Mouse (Mus musculus): ENCODE data around the gene Fxyd5.

DNA sequence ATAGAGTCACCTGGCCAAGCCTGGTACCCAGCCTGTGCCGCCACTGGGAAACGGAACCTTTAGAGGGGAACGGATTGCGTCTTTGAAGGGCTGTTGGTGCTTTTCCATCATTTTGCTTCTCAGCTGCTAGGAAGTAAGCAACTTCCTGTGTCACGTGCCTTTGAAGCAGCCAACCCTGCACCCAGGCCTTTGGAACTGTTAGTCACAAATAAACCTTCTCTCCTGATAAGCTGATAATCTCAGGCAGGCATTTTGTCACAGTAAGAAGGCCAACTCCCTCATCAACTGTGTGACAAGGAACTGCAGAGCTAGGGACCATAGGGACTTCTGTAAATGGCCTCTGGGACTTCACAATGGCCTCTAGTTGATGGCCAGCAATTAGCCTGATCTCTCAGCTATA, 50.1 kb downstream of the Fxyd5 start:
- no peak for TF ChIP-seq CTCF (IDR thresholded peaks at IDR 0.05; ENCODE audit: low read depth, low read length)
- TF ChIP-seq POLR2A (IDR thresholded peaks at IDR 0.05; ENCODE audit: extremely low read depth, insufficient read depth, low read length): no peak

Data from liver, adult 2 months (tissue).